Mouse (Mus musculus) left cerebral cortex, adult 6 months (tissue): Measurements from ENCODE around the gene Asxl1. TPM values are rescaled to one million over a fixed set of nuclear protein-coding genes. Genes with fewer than 3 reads are reported as not detected.

ENCODE experiments used
- long read RNA-seq, 2 experiments: library from polyadenylated mRNA; unstranded; transcript quantifications; one replicate each; pipeline ENCODE4 v2.0.0; 2019 to 2020
- polyA plus RNA-seq: library from polyadenylated mRNA; unstranded; fragments of <200 nt; fragmentation: Nextera tagmentation; gene quantifications from 2 replicates; pipeline ENCODE4 v1.2.3, GENCODE M21; 2021

Asxl1 gene
- polyA plus RNA-seq, result 2.6 and 4.5 TPM in 2 replicates
- long read RNA-seq, experiment 1, partial matches to known transcripts, result 4 of 18 reads
- long read RNA-seq, experiment 1, other reads (novel, unspliced or antisense), result 14 of 18 reads
- long read RNA-seq, experiment 2, partial matches to known transcripts, result 1 of 6 reads
- long read RNA-seq, experiment 2, other reads (novel, unspliced or antisense), result 5 of 6 reads

GRCm38 (mm10) chr2:153345454-153346220 lies at the start of gene Asxl1:
Asxl1 (plus strand) TSS chr2:153345829.

Other genes starting within 250 kb of the Asxl1 start
- 1.6 and 2.4 TPM in 2 replicates for gene Hck, start 237.4 kb upstream of the Asxl1 start, polyA plus RNA-seq
- 53.1 and 56.6 TPM in 2 replicates for gene Tm9sf4, start 184.5 kb upstream of the Asxl1 start, polyA plus RNA-seq
- 17.7 and 21.5 TPM in 2 replicates for gene Tspyl3, start 120.4 kb upstream of the Asxl1 start, polyA plus RNA-seq
- gene Plagl2, start 104.4 kb upstream of the Asxl1 start, polyA plus RNA-seq, result 1.2 and 1.6 TPM in 2 replicates
- 1.2 and 1.5 TPM in 2 replicates for gene Pofut1, start 104.3 kb upstream of the Asxl1 start, polyA plus RNA-seq
- 5.0 and 6.4 TPM in 2 replicates for gene Kif3b, start 54.4 kb upstream of the Asxl1 start, polyA plus RNA-seq
- gene 4930404H24Rik, start 147.0 kb downstream of the Asxl1 start, polyA plus RNA-seq, result not detected in 2 replicates
- gene Nol4l, start 184.1 kb downstream of the Asxl1 start, polyA plus RNA-seq, result 10.8 and 15.0 TPM in 2 replicates